Mouse (Mus musculus) hindbrain, embryonic 13.5 days (tissue): ENCODE measurements around the gene Defa26. TPM values are rescaled to one million over a fixed set of nuclear protein-coding genes. Genes with fewer than 3 reads are reported as not detected.
"Not testable (repeated sequence)": the region's sequence is repeated elsewhere in the genome, so short reads cannot be mapped to it uniquely, and the experiment has no call there.

ENCODE experiments used
- ATAC-seq: fragments of 200-750 bp; cut with Nextera tagmentation; 2 replicates; pipeline ENCODE4 v1.8.0; 2017; ENCODE audit warnings: moderate TSS enrichment; ENCODE audit not compliant: low FRiP score
- H3K27ac ChIP-seq: fragments of 300-500 bp; sonication (generic); 2 replicates; pipeline ENCODE4 v1.5.1; 2015; ENCODE audit warnings: inconsistent platforms, mild to moderate bottlenecking, moderate library complexity
- H3K27me3 ChIP-seq: fragments of 300-500 bp; sonication (generic); 2 replicates; pipeline ENCODE4 v1.6.1; 2015; ENCODE audit warnings: mild to moderate bottlenecking, inconsistent platforms
- H3K36me3 ChIP-seq: fragments of 300-500 bp; sonication (generic); 2 replicates; pipeline ENCODE4 v1.6.1; 2015; ENCODE audit warnings: mild to moderate bottlenecking, inconsistent platforms
- H3K4me1 ChIP-seq: fragments of 300-500 bp; sonication (generic); replicated peaks from 2 replicates; pipeline ENCODE4 v1.6.1; 2015; ENCODE audit warnings: inconsistent platforms
- H3K4me2 ChIP-seq: fragments of 300-500 bp; sonication (generic); 2 replicates; pipeline ENCODE4 v1.6.1; 2015; ENCODE audit warnings: inconsistent platforms, mild to moderate bottlenecking, moderate library complexity
- H3K4me3 ChIP-seq: fragments of 300-500 bp; sonication (generic); 2 replicates; pipeline ENCODE4 v1.5.1; 2015; ENCODE audit warnings: mild to moderate bottlenecking, inconsistent platforms
- H3K9ac ChIP-seq: fragments of 300-500 bp; sonication (generic); 2 replicates; pipeline ENCODE4 v1.6.1; 2015; ENCODE audit warnings: mild to moderate bottlenecking, inconsistent platforms
- H3K9me3 ChIP-seq: fragments of 300-500 bp; sonication (generic); 2 replicates; pipeline ENCODE4 v1.6.1; 2016; ENCODE audit warnings: inconsistent platforms
- WGBS: fragments of 180-500 bp; shearing (Covaris S2); methylation state at CpG from one replicate; pipeline ENCODE4 v1.1.7; 2015; 5-methylcytosine and 5-hydroxymethylcytosine counted together
- polyA plus RNA-seq: library from polyadenylated mRNA; unstranded; fragments of >200 nt; fragmentation: Nextera tagmentation; extraction: Ambion mirVana; gene quantifications from 2 replicates; pipeline ENCODE4 v1.2.1, GENCODE M21; 2015

Defa26 gene
- not detected in 2 replicates for polyA plus RNA-seq

DNA sequence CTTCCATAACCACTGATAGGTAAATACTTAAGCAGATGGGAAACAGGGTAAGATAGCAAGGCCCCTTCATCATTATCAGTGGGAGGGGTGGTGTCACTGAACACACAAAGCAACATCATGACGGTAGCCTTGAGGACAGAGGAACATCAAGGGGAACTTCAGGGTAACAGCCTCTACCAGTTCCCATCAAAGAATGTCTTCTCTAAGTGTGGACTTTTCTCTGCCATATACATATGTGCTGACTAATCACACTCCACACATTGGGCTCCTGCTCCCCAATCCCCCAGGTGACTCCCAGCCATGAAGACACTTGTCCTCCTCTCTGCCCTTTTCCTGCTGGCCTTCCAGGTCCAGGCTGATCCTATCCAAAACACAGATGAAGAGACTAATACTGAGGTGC, at the start of gene Defa26:
Defa26 (plus strand) TSS at position 301 of the 400 bp plus-strand sequence.
- not testable (repeated sequence) for H3K9ac ChIP-seq, ATAC-seq, H3K4me2 ChIP-seq, H3K27ac ChIP-seq, H3K4me3 ChIP-seq, H3K36me3 ChIP-seq, H3K9me3 ChIP-seq, H3K27me3 ChIP-seq, H3K4me1 ChIP-seq
- 83% methylated on average over 1 of the region's 1 CpGs for whole genome bisulfite sequencing

DNA sequence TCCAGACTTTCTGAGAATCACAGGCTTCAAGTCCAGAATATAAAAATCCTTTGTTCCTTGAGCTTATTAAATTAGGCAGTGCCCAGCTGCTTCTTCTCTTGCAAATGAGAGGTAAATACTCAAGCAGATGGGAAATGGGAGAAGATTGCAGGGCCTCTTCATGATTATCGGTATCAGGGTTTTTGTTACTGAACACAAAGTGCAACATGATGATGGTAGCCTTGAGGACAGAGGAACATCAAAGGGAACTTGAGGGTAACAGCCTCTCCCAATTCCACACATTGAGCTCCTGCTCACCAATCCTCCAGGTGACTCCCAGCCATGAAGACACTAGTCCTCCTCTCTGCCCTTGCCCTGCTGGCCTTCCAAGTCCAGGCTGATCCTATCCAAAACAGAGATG, 35.3 kb upstream of the Defa26 start, which contains the start of gene Defa28:
Defa28 (plus strand) TSS at position 301 of the 400 bp plus-strand sequence.
- not testable (repeated sequence) for H3K4me1 ChIP-seq, H3K9me3 ChIP-seq, H3K36me3 ChIP-seq, H3K27me3 ChIP-seq, H3K4me2 ChIP-seq, H3K9ac ChIP-seq, H3K27ac ChIP-seq, ATAC-seq, H3K4me3 ChIP-seq
- WGBS: no CpG with 5 or more reads among the region's 1 CpGs

DNA sequence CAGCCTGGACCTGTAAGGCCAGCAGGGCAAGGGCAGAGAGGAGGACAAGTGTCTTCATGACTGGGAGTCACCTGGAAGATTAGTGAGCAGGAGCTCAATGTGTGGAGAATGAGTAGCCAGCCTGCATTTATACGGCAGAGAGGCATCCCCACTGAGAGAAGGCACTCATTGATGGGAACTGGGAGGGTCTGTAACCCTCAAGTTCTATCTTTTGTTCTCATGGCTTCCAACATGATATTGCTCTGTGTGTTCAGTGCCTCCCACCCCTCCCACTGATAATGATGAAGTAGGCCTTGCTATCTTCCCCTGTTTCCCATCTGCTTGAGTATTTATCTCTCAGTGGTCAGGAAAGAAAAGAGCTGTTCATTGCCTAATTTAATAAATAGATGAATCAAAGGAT, 23.6 kb upstream of the Defa26 start, which contains the start of gene Gm7861:
Gm7861 (minus strand) TSS at position 101 of the 400 bp plus-strand sequence.
- H3K4me1 ChIP-seq, H3K27me3 ChIP-seq, H3K9me3 ChIP-seq, H3K4me3 ChIP-seq, H3K4me2 ChIP-seq, H3K27ac ChIP-seq, H3K36me3 ChIP-seq, H3K9ac ChIP-seq, ATAC-seq: not testable (repeated sequence)
- no CpG with 5 or more reads among the region's 1 CpGs for WGBS

DNA sequence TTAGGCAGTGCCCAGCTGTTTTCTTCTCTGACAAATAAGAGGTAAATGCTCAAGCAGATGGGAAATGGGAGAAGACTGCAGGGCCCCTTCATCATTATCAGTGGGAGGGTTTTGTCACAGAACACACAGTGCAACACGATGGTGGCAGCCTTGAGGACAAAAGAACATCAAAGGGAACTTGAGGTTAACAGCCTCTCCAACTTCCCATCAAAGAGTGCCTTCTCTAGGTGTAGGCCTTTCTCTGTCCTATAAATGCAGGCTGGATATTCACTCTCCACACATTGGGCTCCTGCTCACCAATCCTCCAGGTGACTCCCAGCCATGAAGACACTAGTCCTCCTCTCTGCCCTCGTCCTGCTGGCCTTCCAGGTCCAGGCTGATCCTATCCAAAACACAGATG, 37.5 kb downstream of the Defa26 start, which contains the start of gene Defa17:
Defa17 (plus strand) TSS at position 301 of the 400 bp plus-strand sequence.
- not testable (repeated sequence) for H3K36me3 ChIP-seq, H3K9ac ChIP-seq, H3K4me2 ChIP-seq, H3K27me3 ChIP-seq, ATAC-seq, H3K27ac ChIP-seq, H3K9me3 ChIP-seq, H3K4me3 ChIP-seq, H3K4me1 ChIP-seq
- no CpG with 5 or more reads among the region's 2 CpGs for WGBS

DNA sequence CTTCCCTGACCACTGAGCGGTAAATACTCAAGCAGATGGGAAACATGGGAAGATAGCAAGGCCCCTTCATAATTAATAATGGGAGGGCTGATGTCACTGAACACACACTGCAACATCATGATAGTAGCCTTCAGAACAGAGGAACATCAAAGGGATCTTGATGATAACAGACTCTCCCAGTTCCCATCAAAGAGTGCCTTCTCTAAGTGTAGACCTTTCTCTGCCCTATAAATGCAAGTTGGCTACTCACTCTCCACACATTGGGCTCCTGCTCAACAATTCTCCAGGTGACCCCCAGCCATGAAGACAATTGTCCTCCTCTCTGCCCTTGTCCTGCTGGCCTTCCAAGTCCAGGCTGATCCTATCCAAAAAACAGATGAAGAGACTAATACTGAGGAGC, 47.5 kb downstream of the Defa26 start, which contains the start of gene Defa34:
Defa34 (plus strand) TSS at position 301 of the 400 bp plus-strand sequence.
- not testable (repeated sequence) for H3K4me2 ChIP-seq, H3K36me3 ChIP-seq, H3K9ac ChIP-seq, H3K4me1 ChIP-seq, ATAC-seq, H3K27ac ChIP-seq, H3K27me3 ChIP-seq, H3K9me3 ChIP-seq, H3K4me3 ChIP-seq
- 86% methylated on average over 1 of the region's 1 CpGs for WGBS

Other genes with a start within 250 kb of the Defa26 start
- not detected in 2 replicates for gene Defa2, start 239.7 kb upstream of the Defa26 start, polyA plus RNA-seq
- not detected in 2 replicates for gene Defa33, start 226.4 kb upstream of the Defa26 start, polyA plus RNA-seq
- not detected in 2 replicates for gene Defa36, start 190.8 kb upstream of the Defa26 start, polyA plus RNA-seq
- gene Gm7849, start 161.6 kb upstream of the Defa26 start, polyA plus RNA-seq: not detected in 2 replicates
- not detected in 2 replicates for gene Defa20, start 108.9 kb upstream of the Defa26 start, polyA plus RNA-seq
- not detected in 2 replicates for gene Defa32, start 89.2 kb upstream of the Defa26 start, polyA plus RNA-seq
- not detected in 2 replicates for gene Defa37, start 52.8 kb upstream of the Defa26 start, polyA plus RNA-seq
- not detected in 2 replicates for gene Defa28, start 35.2 kb upstream of the Defa26 start, polyA plus RNA-seq
- not detected in 2 replicates for gene Gm7861, start 23.7 kb upstream of the Defa26 start, polyA plus RNA-seq
- gene Defa17, start 37.6 kb downstream of the Defa26 start, polyA plus RNA-seq: not detected in 2 replicates
- not detected in 2 replicates for gene Defa34, start 47.6 kb downstream of the Defa26 start, polyA plus RNA-seq
- not detected in 2 replicates for gene AY761184, start 85.5 kb downstream of the Defa26 start, polyA plus RNA-seq
- not detected in 2 replicates for gene Defa24, start 116.3 kb downstream of the Defa26 start, polyA plus RNA-seq
- gene Defb50, start 205.4 kb downstream of the Defa26 start, polyA plus RNA-seq: not detected in 2 replicates
- not detected in 2 replicates for gene Defb2, start 221.7 kb downstream of the Defa26 start, polyA plus RNA-seq
- 1.5 TPM in 1 of 2 replicates, not detected in the other for gene Defb10, start 240.7 kb downstream of the Defa26 start, polyA plus RNA-seq